Mouse (Mus musculus): ENCODE results near the gene Numbl.

DNA sequence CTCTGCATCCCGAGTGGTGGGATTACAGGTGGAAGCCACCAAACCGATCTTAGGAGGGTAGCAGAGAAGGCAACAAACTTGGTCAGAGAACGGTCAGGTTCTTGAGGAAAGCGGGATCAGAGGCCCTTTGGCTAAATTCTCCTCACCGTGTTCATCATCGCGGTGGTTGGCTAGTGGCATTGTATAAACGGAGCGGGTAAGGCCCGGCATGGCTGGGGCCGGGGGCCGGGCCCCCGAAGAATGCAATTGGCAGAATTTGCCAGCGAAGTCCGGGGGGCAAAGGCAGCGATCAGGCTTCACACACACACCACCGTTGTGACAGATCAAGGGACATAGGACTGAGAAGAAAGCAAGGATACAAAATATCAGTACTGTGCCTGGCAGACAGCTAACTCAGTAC is 71.7 kb downstream of the Numbl start:
- TF ChIP-seq EP300 (IDR thresholded peaks at IDR 0.05; ENCODE audit: low read length) (no peak), USF2 (conservative IDR thresholded peaks at IDR 0.05; ENCODE audit: low read depth, low read length) (no peak), BHLHE40 (IDR thresholded peaks at IDR 0.05; ENCODE audit: low read depth, low read length) (no peak)
